Mouse (Mus musculus) myocyte (in vitro differentiated cells): ENCODE results near the gene Gm11146.

Experiments used
- CEBPB ChIP-seq: IDR thresholded peaks from 2 replicates; pipeline ENCODE4 v1.6.1; 2011; ENCODE audit warnings: mild to moderate bottlenecking, moderate library complexity; ENCODE audit not compliant: poor library complexity, insufficient read depth, severe bottlenecking
- E2F4 ChIP-seq: IDR thresholded peaks from one replicate; pipeline ENCODE4 v1.6.1; 2011; ENCODE audit warnings: mild to moderate bottlenecking, control low read depth, moderate library complexity; ENCODE audit not compliant: insufficient read depth
- MAX ChIP-seq: IDR thresholded peaks from one replicate; pipeline ENCODE4 v1.6.1; 2011; ENCODE audit warnings: low read depth, mild to moderate bottlenecking, control low read depth
- MYOD1 ChIP-seq, 3 experiments: IDR thresholded peaks; one replicate each; pipeline ENCODE4 v1.6.1; 2011; ENCODE audit warnings: control low read depth in 2 of 3, low read depth in 2 of 3, mild to moderate bottlenecking in 2 of 3, moderate library complexity in 1 of 3; ENCODE audit not compliant: insufficient read length in 2 of 3, control insufficient read depth in 1 of 3
- MYOG ChIP-seq, 3 experiments: IDR thresholded peaks; one replicate each; pipeline ENCODE4 v1.6.1; 2011; ENCODE audit warnings: control low read depth in 2 of 3, low read depth in 2 of 3, mild to moderate bottlenecking in 2 of 3; ENCODE audit not compliant: insufficient read length in 2 of 3, control insufficient read depth in 1 of 3, insufficient read depth in 1 of 3
- POLR2A ChIP-seq: IDR thresholded peaks from one replicate; pipeline ENCODE4 v1.6.1; 2011; ENCODE audit warnings: low read depth, mild to moderate bottlenecking, control low read depth, moderate library complexity; ENCODE audit not compliant: insufficient read length
- POLR2AphosphoS2 ChIP-seq: IDR thresholded peaks from one replicate; pipeline ENCODE4 v1.6.1; 2011; ENCODE audit warnings: low read depth, control low read depth; ENCODE audit not compliant: insufficient read length
- SRF ChIP-seq: IDR thresholded peaks from one replicate; pipeline ENCODE4 v1.6.1; 2011; ENCODE audit warnings: low read depth; ENCODE audit not compliant: control insufficient read depth, insufficient read length
- TCF12 ChIP-seq: IDR thresholded peaks from one replicate; pipeline ENCODE4 v1.6.1; 2011; ENCODE audit warnings: mild to moderate bottlenecking, control low read depth; ENCODE audit not compliant: poor library complexity, insufficient read depth, severe bottlenecking
- TCF3 ChIP-seq: IDR thresholded peaks from one replicate; pipeline ENCODE4 v1.6.1; 2011; ENCODE audit warnings: low read depth, control low read depth; ENCODE audit not compliant: insufficient read length
- USF1 ChIP-seq: IDR thresholded peaks from one replicate; pipeline ENCODE4 v1.6.1; 2011; ENCODE audit warnings: low read depth, mild to moderate bottlenecking, control low read depth, moderate library complexity

DNA sequence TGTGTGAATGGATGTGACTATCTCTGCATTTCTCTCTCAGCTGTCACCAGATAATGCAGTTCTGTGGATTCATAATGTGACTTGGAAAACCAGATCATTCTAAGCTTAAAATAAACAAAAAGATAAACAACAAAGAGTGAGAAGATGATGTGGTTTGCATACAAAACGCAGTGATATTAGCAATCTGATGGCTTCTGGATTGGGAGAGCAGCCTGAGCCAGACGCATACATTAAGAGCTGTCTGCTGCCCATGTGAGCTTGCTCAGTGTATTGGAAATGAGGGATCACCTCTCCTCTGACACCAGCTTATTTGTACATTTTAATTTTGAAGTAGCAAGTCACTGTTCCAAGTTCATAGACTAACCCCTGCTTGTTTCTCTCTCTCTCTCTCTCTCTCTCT is 46.3 kb upstream of the Gm11146 start:
- TF ChIP-seq E2F4 (no peak), POLR2A (no peak), MYOG (IDR thresholded peaks at IDR 0.05; ENCODE audit: control insufficient read depth in 1 of 3, insufficient read depth in 1 of 3, insufficient read length in 2 of 3, low read depth in 2 of 3) (no peak), MAX (no peak), MYOD1 (IDR thresholded peaks at IDR 0.05; ENCODE audit: control insufficient read depth in 1 of 3, insufficient read length in 2 of 3, low read depth in 2 of 3) (no peak), SRF (no peak), CEBPB (no peak), TCF3 (no peak), USF1 (no peak), POLR2AphosphoS2 (no peak), TCF12 (no peak)
